Mouse (Mus musculus) kidney, embryonic 16.5 days (tissue): ENCODE results near the gene Btg2. TPM values are rescaled to one million over a fixed set of nuclear protein-coding genes. Genes with fewer than 3 reads are reported as not detected.

Experiments used
- ATAC-seq: fragments of 200-750 bp; cut with Nextera tagmentation; 2 replicates; pipeline ENCODE4 v1.8.0; 2017; ENCODE audit warnings: moderate TSS enrichment; ENCODE audit not compliant: low FRiP score, low TSS enrichment
- H3K27ac ChIP-seq: fragments of 300-500 bp; sonication (generic); 2 replicates; pipeline ENCODE4 v1.5.1; 2014; ENCODE audit warnings: low read length
- H3K27me3 ChIP-seq: fragments of 300-500 bp; sonication (generic); 2 replicates; pipeline ENCODE4 v1.6.1; 2014; ENCODE audit warnings: low read length, control low read depth, mixed read lengths; ENCODE audit not compliant: insufficient read depth
- H3K36me3 ChIP-seq: fragments of 300-500 bp; sonication (generic); 2 replicates; pipeline ENCODE4 v1.6.1; 2014; ENCODE audit warnings: low read length, control low read depth, mixed read lengths; ENCODE audit not compliant: insufficient read depth
- H3K4me1 ChIP-seq: fragments of 300-500 bp; sonication (generic); 2 replicates; pipeline ENCODE4 v1.6.1; 2014; ENCODE audit warnings: low read length, control low read depth, mixed read lengths; ENCODE audit not compliant: insufficient read depth
- H3K4me2 ChIP-seq: fragments of 300-500 bp; sonication (generic); replicated peaks from 2 replicates; pipeline ENCODE4 v1.6.1; 2014; ENCODE audit warnings: low read depth, low read length
- H3K4me3 ChIP-seq: fragments of 300-500 bp; sonication (generic); 2 replicates; pipeline ENCODE4 v1.5.1; 2014; ENCODE audit warnings: mild to moderate bottlenecking, low read length
- H3K9ac ChIP-seq: fragments of 300-500 bp; sonication (generic); replicated peaks from 2 replicates; pipeline ENCODE4 v1.6.1; 2014; ENCODE audit warnings: low read length
- H3K9me3 ChIP-seq: fragments of 300-500 bp; sonication (generic); 2 replicates; pipeline ENCODE4 v1.6.1; 2016; ENCODE audit warnings: low read length, control low read depth
- WGBS: fragments of 180-500 bp; shearing (Covaris S2); extraction: QIAGEN DNeasy Blood & Tissue Kit; methylation state at CpG from one replicate; pipeline ENCODE4 v1.1.7; 2014; 5-methylcytosine and 5-hydroxymethylcytosine counted together
- polyA plus RNA-seq: library from polyadenylated mRNA; unstranded; fragments of >200 nt; fragmentation: Nextera tagmentation; extraction: Ambion mirVana; gene quantifications from 2 replicates; pipeline ENCODE4 v1.2.1, GENCODE M21; 2015

The Btg2 gene
- polyA plus RNA-seq, 1 experiment from 2014 or later = 38.2 TPM

- 85% methylated on average over 2 of the region's 2 CpGs for WGBS
- H3K27ac ChIP-seq = no peak overlapping the region
- no peak overlapping the region for H3K9ac ChIP-seq
- H3K4me2 ChIP-seq = no peak overlapping the region
- no peaks in the 10 kb centered on the region for H3K27me3 ChIP-seq
- no peaks in the 10 kb centered on the region for H3K36me3 ChIP-seq
- peaks cover 15% of the 10 kb centered on the region for H3K4me1 ChIP-seq
- ATAC-seq = no peak
- no peak overlapping the region for H3K4me3 ChIP-seq
- H3K9me3 ChIP-seq = no peaks in the 10 kb centered on the region
Observed at GRCm38 (mm10) chr1:134039361-134039760, 39.6 kb downstream of the Btg2 start.

GRCm38 (mm10) chr1:134038336-134038735 is 40.6 kb downstream of the Btg2 start:
- no peak overlapping the region for H3K4me2 ChIP-seq
- ATAC-seq = no peak
- no peaks in the 10 kb centered on the region for H3K27me3 ChIP-seq
- no peak overlapping the region for H3K4me3 ChIP-seq
- H3K9ac ChIP-seq = no peak overlapping the region
- WGBS = 85% methylated on average over 4 of the region's 4 CpGs
- peaks cover 15% of the 10 kb centered on the region for H3K4me1 ChIP-seq
- H3K27ac ChIP-seq = no peak overlapping the region
- no peaks in the 10 kb centered on the region for H3K9me3 ChIP-seq
- no peaks in the 10 kb centered on the region for H3K36me3 ChIP-seq

- Histone ChIP-seq H3K36me3 (no peaks in the 10 kb centered on the region), H3K4me2 (peak within 1 kb of the TSS; percentile 45), H3K9me3 (no peaks in the 10 kb centered on the region), H3K4me3 (peak within 1 kb of the TSS; percentile 24; the same call in 1 of the 2 replicates), H3K27me3 (no peaks in the 10 kb centered on the region), H3K4me1 (peaks cover 15% of the 10 kb centered on the region), H3K27ac (peak within 1 kb of the TSS; percentile 45), H3K9ac (peak within 1 kb of the TSS; percentile 17; the same call in 1 of the 2 replicates)
- 17% methylated on average over 9 of the region's 9 CpGs for WGBS
- ATAC-seq = peak; percentile 57; the same call in 1 of the 2 replicates
Observed at GRCm38 (mm10) chr1:134037172-134037571, 41.7 kb downstream of the Btg2 start, which contains the start of gene Fmod. Gene Fmod, plus strand, starts transcription at chr1:134037254.

- Histone ChIP-seq H3K4me3 (no peak overlapping the region), H3K9me3 (no peaks in the 10 kb centered on the region), H3K27me3 (no peaks in the 10 kb centered on the region), H3K4me1 (peaks cover 15% of the 10 kb centered on the region), H3K4me2 (peak overlapping the region; percentile 45; the same call in 1 of the 2 replicates), H3K36me3 (no peaks in the 10 kb centered on the region), H3K27ac (no peak overlapping the region), H3K9ac (no peak overlapping the region)
- WGBS = 69% methylated on average over 2 of the region's 2 CpGs
- ATAC-seq = no peak
Observed at GRCm38 (mm10) chr1:134036492-134036891, 42.4 kb downstream of the Btg2 start.

GRCm38 (mm10) chr1:134028161-134028846 is 50.6 kb downstream of the Btg2 start:
- Histone ChIP-seq H3K27ac (no peak overlapping the region), H3K4me2 (no peak overlapping the region)

GRCm38 (mm10) chr1:134026741-134027140 is 52.2 kb downstream of the Btg2 start:
- peaks cover 4% of the 10 kb centered on the region; the same call in 1 of the 2 replicates for H3K4me1 ChIP-seq
- H3K9ac ChIP-seq = no peak overlapping the region
- no peak overlapping the region for H3K4me2 ChIP-seq
- no peaks in the 10 kb centered on the region for H3K36me3 ChIP-seq
- no peaks in the 10 kb centered on the region for H3K27me3 ChIP-seq
- no peak for ATAC-seq
- WGBS = 85% methylated on average over 9 of the region's 9 CpGs
- no peak overlapping the region for H3K4me3 ChIP-seq
- H3K27ac ChIP-seq = no peak overlapping the region
- H3K9me3 ChIP-seq = no peaks in the 10 kb centered on the region

More at GRCm38 (mm10) chr1:134028161-134028846, 50.6 kb downstream of the Btg2 start:
- Histone ChIP-seq H3K36me3 (no peaks in the 10 kb centered on the region), H3K9me3 (no peaks in the 10 kb centered on the region), H3K4me1 (peaks cover 4% of the 10 kb centered on the region; the same call in 1 of the 2 replicates), H3K4me3 (no peak overlapping the region), H3K9ac (no peak overlapping the region), H3K27me3 (no peaks in the 10 kb centered on the region)
- no peak for ATAC-seq
- WGBS = 53% methylated on average over 14 of the region's 14 CpGs

- H3K9ac ChIP-seq = no peak overlapping the region
- no peak overlapping the region for H3K4me2 ChIP-seq
- H3K4me1 ChIP-seq = peaks cover 4% of the 10 kb centered on the region; the same call in 1 of the 2 replicates
- no peak overlapping the region for H3K4me3 ChIP-seq
- no peaks in the 10 kb centered on the region for H3K9me3 ChIP-seq
- WGBS = 70% methylated on average over 5 of the region's 5 CpGs
- no peaks in the 10 kb centered on the region for H3K36me3 ChIP-seq
- ATAC-seq = no peak
- H3K27ac ChIP-seq = no peak overlapping the region
- H3K27me3 ChIP-seq = no peaks in the 10 kb centered on the region
Observed at GRCm38 (mm10) chr1:134025975-134026374, 52.9 kb downstream of the Btg2 start.

Other genes starting within 250 kb of the Btg2 start
- gene Optc, start 171.1 kb downstream of the Btg2 start, polyA plus RNA-seq = 0.18 and 0.47 TPM in 2 replicates
- gene Prelp, start 157.7 kb downstream of the Btg2 start, polyA plus RNA-seq = 2.1 and 2.6 TPM in 2 replicates
- gene Fmod, start 41.9 kb downstream of the Btg2 start, polyA plus RNA-seq = 12.5 and 17.1 TPM in 2 replicates
- 0.17 and 0.21 TPM in 2 replicates for gene Chit1, start 32.1 kb upstream of the Btg2 start, polyA plus RNA-seq
- gene Chil1, start 103.1 kb upstream of the Btg2 start, polyA plus RNA-seq = 0.85 and 1.4 TPM in 2 replicates
- gene Mybph, start 114.3 kb upstream of the Btg2 start, polyA plus RNA-seq = 1.6 and 1.7 TPM in 2 replicates
- 10.4 and 10.6 TPM in 2 replicates for gene Adora1, start 156.3 kb upstream of the Btg2 start, polyA plus RNA-seq
- 2.4 and 3.4 TPM in 2 replicates for gene Myog, start 210.9 kb upstream of the Btg2 start, polyA plus RNA-seq